Mouse (Mus musculus): ENCODE results near the gene Gm17361.
"Not testable (repeated sequence)": the region's sequence is repeated elsewhere in the genome, so short reads cannot be mapped to it uniquely, and the experiment has no call there.

The Gm17361 gene

DNA sequence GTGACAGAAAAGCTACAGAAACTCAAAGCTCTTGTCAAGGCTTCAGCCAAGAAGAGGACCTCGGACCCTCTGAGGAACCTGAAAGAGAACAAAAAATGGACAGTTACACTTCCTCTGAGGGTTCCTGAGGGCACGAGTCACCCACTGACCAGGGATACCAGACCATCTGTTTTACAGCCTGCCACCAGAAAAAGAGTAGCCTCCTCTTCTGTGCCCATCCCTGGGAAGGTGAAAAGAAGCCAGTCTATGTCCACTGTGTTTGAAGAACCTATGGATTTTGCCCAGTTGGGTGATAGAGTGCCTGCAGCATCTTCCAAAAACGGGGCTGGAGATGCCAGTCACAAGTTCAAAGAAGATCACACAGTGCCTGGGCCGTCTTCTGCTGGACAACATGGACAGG is at the start of gene Gm17361:
Gm17361 (plus strand) TSS at position 301 of the 400 bp plus-strand sequence.
- DNase-seq (ENCODE audit: low read depth), result not testable (repeated sequence)
